Mouse (Mus musculus) thymus, adult 2 months (tissue): Measurements from ENCODE around the gene Mapk6.

Experiments used
- CTCF ChIP-seq: fragments of 200-500 bp; IDR thresholded peaks from 2 replicates; pipeline ENCODE4 v1.5.1; 2012; ENCODE audit warnings: mild to moderate bottlenecking, control low read depth, low read length, moderate library complexity, borderline replicate concordance; ENCODE audit not compliant: control insufficient read depth, poor library complexity, insufficient read depth; ENCODE audit errors: extremely low read depth
- POLR2A ChIP-seq: fragments of 200-500 bp; IDR thresholded peaks from 2 replicates; pipeline ENCODE4 v1.6.1; 2012; ENCODE audit warnings: mild to moderate bottlenecking, low read length, control low read depth, moderate library complexity; ENCODE audit not compliant: control insufficient read depth, poor library complexity, insufficient read depth; ENCODE audit errors: extremely low read depth

DNA sequence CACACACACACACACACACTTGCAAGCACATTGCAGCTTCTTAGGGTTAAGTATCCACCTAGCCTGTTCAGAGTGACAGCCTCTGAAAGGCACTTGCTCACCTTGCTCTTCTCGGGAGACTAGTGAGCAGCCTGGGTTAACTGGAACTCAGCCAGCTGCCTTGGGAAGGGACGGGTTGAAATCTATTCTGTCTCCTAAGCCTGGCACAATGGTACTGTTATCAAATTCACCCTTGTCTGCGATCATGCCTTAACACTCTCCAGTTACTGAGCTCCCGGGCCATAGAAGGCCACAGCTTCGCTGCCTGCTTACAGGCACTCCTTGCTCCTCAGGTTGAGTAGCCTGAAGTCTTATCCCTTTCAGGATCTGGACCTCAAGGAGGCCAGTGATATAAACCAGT lies 9.2 kb downstream of the Mapk6 start:
- no peak for TF ChIP-seq CTCF
- TF ChIP-seq POLR2A, result no peak
